ENCODE assay signal across 10 mouse cellular contexts in genomic region chr7:100309216-100309615, GRCm38 (mm10). TPM values are rescaled to one million over a fixed set of nuclear protein-coding genes. Genes with fewer than 3 reads are reported as not detected.
A peak's percentile ranks its signal among the peaks of the same experiment; 100 is the strongest.
DNase-seq lines count a peak whose midpoint lies in the region; ATAC-seq lines count a peak whose summit lies in the region.
"Had no signal": no experiment of that assay in that cellular context is flagged by ENCODE, and none has a peak within 500 bp of the region (broad histone marks: within the 10 kb centered on the region; RNA-seq: fewer than 3 reads in every experiment).

No protein-coding gene starts in this region.

- no peak overlapping the region for H3K9ac ChIP-seq in neural tube, embryonic 13.5 days
- H3K9ac ChIP-seq in hindbrain, embryonic 15.5 days, result no peak overlapping the region

- H3K36me3 ChIP-seq in heart, embryonic 10.5 days, result no peaks in the 10 kb centered on the region
- no peaks in the 10 kb centered on the region for H3K36me3 ChIP-seq in neural tube, embryonic 13.5 days
- H3K36me3 ChIP-seq in hindbrain, embryonic 15.5 days, result no peaks in the 10 kb centered on the region

- peak overlapping the region; percentile 65; the same call in 1 of the 2 replicates for H3K27ac ChIP-seq in heart, embryonic 10.5 days
- peak overlapping the region; percentile 53 for H3K27ac ChIP-seq in neural tube, embryonic 13.5 days (replicated peaks)
- H3K27ac ChIP-seq in hindbrain, embryonic 15.5 days (replicated peaks), result peak overlapping the region; percentile 73
- H3K27ac ChIP-seq: macrophage had no signal

- H3K4me3 ChIP-seq in heart, embryonic 10.5 days, result no peak overlapping the region
- no peak overlapping the region for H3K4me3 ChIP-seq in neural tube, embryonic 13.5 days
- H3K4me3 ChIP-seq in hindbrain, embryonic 15.5 days, result no peak overlapping the region
- H3K4me3 ChIP-seq: erythroblast, embryonic 14.5 days had no signal

- intact Hi-C loops in left cerebral cortex, postnatal 36 days (cut with DNase I), result no loop called here

- 56% methylated on average over 1 of the region's 1 CpGs for WGBS in heart, embryonic 10.5 days
- WGBS in neural tube, embryonic 13.5 days, result 27% methylated on average over 1 of the region's 1 CpGs
- WGBS in hindbrain, embryonic 15.5 days, result 29% methylated on average over 1 of the region's 1 CpGs

- H3K27me3 ChIP-seq in heart, embryonic 10.5 days (ENCODE audit: insufficient read depth, poor library complexity, severe bottlenecking), result no peaks in the 10 kb centered on the region
- H3K27me3 ChIP-seq in neural tube, embryonic 13.5 days, result no peaks in the 10 kb centered on the region
- H3K27me3 ChIP-seq in hindbrain, embryonic 15.5 days, result no peaks in the 10 kb centered on the region

- DNase-seq in heart, embryonic 10.5 days (ENCODE audit: low spot score), result no peak
- no peak for DNase-seq in heart, adult 8-10 months (ENCODE audit: low spot score)
- no peak for DNase-seq in neural tube, embryonic 10.5 days (ENCODE audit: extremely low spot score, low spot score)
- DNase-seq in telencephalon, adult 2 months (ENCODE audit: low read depth, low spot score), result peak; percentile 46
- no peak for DNase-seq in embryo, embryonic 10 days (ENCODE audit: low spot score)
- no peak for DNase-seq in left cerebral cortex, postnatal 36 days (ENCODE audit: low spot score in 2 of 2)

- no peaks in the 10 kb centered on the region for H3K9me3 ChIP-seq in heart, embryonic 10.5 days
- no peaks in the 10 kb centered on the region for H3K9me3 ChIP-seq in neural tube, embryonic 13.5 days
- no peaks in the 10 kb centered on the region for H3K9me3 ChIP-seq in hindbrain, embryonic 15.5 days

- no peak overlapping the region for H3K4me2 ChIP-seq in neural tube, embryonic 13.5 days
- no peak overlapping the region for H3K4me2 ChIP-seq in hindbrain, embryonic 15.5 days

- H3K4me1 ChIP-seq in heart, embryonic 10.5 days, result peaks cover 31% of the 10 kb centered on the region
- peaks cover 42% of the 10 kb centered on the region for H3K4me1 ChIP-seq in neural tube, embryonic 13.5 days (replicated peaks)
- H3K4me1 ChIP-seq in hindbrain, embryonic 15.5 days (replicated peaks), result peaks cover 42% of the 10 kb centered on the region

- no peak; the same call in 1 of the 2 replicates for ATAC-seq in neural tube, embryonic 13.5 days (ENCODE audit: low read depth)
- 0 out of 2 replicates have a peak, but pooled peaks have one; percentile 29 for ATAC-seq in hindbrain, embryonic 15.5 days (ENCODE audit: low FRiP score, low read depth)

RNA-seq across cellular contexts. Expression of gene P4ha3, which starts 23.9 kb away (rescaled TPM):
- polyA plus RNA-seq in heart, embryonic 10.5 days (2016; fragmentation: Nextera tagmentation; extraction: Ambion mirVana), result 6.5 and 7.4 TPM in 2 replicates
- under 1 TPM in 3 of 4 experiments, not detected in 1; 0.12 to 0.29 (median 0.16) TPM for total RNA-seq in heart, adult 8-10 months (2022)
- polyA plus RNA-seq in neural tube, embryonic 13.5 days (2015; fragmentation: Nextera tagmentation; extraction: Ambion mirVana), result 10.4 and 11.4 TPM in 2 replicates
- polyA plus RNA-seq in hindbrain, embryonic 15.5 days (2015; fragmentation: Nextera tagmentation; extraction: Ambion mirVana), result 7.3 and 10.8 TPM in 2 replicates
- total RNA-seq in left cerebral cortex, postnatal 36 days (2021), result 1 to 10 TPM; 5.4 to 5.9 TPM
- polyA plus RNA-seq: erythroblast, embryonic 14.5 days had no signal
